Mouse (Mus musculus) lung, embryonic 15.5 days (tissue): Measurements from ENCODE around the gene Rc3h1. TPM values are rescaled to one million over a fixed set of nuclear protein-coding genes. Genes with fewer than 3 reads are reported as not detected.
"Not testable (repeated sequence)": the region's sequence is repeated elsewhere in the genome, so short reads cannot be mapped to it uniquely, and the experiment has no call there.

Experiments
- ATAC-seq: fragments of 200-750 bp; cut with Nextera tagmentation; 2 replicates; pipeline ENCODE4 v1.8.0; 2017; ENCODE audit warnings: moderate number of reproducible peaks, borderline replicate concordance; ENCODE audit not compliant: low FRiP score, low TSS enrichment; ENCODE audit errors: extremely low read depth
- H3K27ac ChIP-seq: fragments of 300-500 bp; sonication (generic); 2 replicates; pipeline ENCODE4 v1.5.1; 2015; ENCODE audit warnings: moderate library complexity, mild to moderate bottlenecking, inconsistent platforms
- H3K27me3 ChIP-seq: fragments of 300-500 bp; sonication (generic); 2 replicates; pipeline ENCODE4 v1.6.1; 2015; ENCODE audit warnings: inconsistent platforms
- H3K36me3 ChIP-seq: fragments of 300-500 bp; sonication (generic); 2 replicates; pipeline ENCODE4 v1.6.1; 2015; ENCODE audit warnings: inconsistent platforms
- H3K4me1 ChIP-seq: fragments of 300-500 bp; sonication (generic); 2 replicates; pipeline ENCODE4 v1.6.1; 2015; ENCODE audit warnings: inconsistent platforms
- H3K4me2 ChIP-seq: fragments of 300-500 bp; sonication (generic); 2 replicates; pipeline ENCODE4 v1.6.1; 2015; ENCODE audit warnings: inconsistent platforms, mild to moderate bottlenecking, moderate library complexity
- H3K4me3 ChIP-seq: fragments of 300-500 bp; sonication (generic); 2 replicates; pipeline ENCODE4 v1.5.1; 2015; ENCODE audit warnings: mild to moderate bottlenecking, inconsistent platforms
- H3K9ac ChIP-seq: fragments of 300-500 bp; sonication (generic); 2 replicates; pipeline ENCODE4 v1.6.1; 2015; ENCODE audit warnings: inconsistent platforms
- H3K9me3 ChIP-seq: fragments of 300-500 bp; sonication (generic); 2 replicates; pipeline ENCODE4 v1.6.1; 2016; ENCODE audit warnings: inconsistent platforms
- WGBS: fragments of 180-500 bp; shearing (Covaris S2); methylation state at CpG from one replicate; pipeline ENCODE4 v1.1.7; 2015; 5-methylcytosine and 5-hydroxymethylcytosine counted together
- polyA plus RNA-seq: library from polyadenylated mRNA; unstranded; fragments of >200 nt; fragmentation: Nextera tagmentation; extraction: Ambion mirVana; gene quantifications from 2 replicates; pipeline ENCODE4 v1.2.1, GENCODE M21; 2015

The Rc3h1 gene
- polyA plus RNA-seq, 1 experiment from 2014 or later: 9.8 TPM

GRCm38 (mm10) chr1:160968643-160969042 lies 62.4 kb downstream of the Rc3h1 start:
- no peak overlapping the region for H3K4me2 ChIP-seq
- peaks cover 48% of the 10 kb centered on the region for H3K36me3 ChIP-seq
- H3K4me3 ChIP-seq: no peak overlapping the region
- H3K27me3 ChIP-seq: no peaks in the 10 kb centered on the region
- no peak for ATAC-seq
- 77% methylated on average over 5 of the region's 5 CpGs for WGBS
- no peak overlapping the region for H3K27ac ChIP-seq
- no peak overlapping the region for H3K9ac ChIP-seq
- H3K4me1 ChIP-seq: no peaks in the 10 kb centered on the region
- no peaks in the 10 kb centered on the region for H3K9me3 ChIP-seq

GRCm38 (mm10) chr1:160978071-160978735 lies 72.0 kb downstream of the Rc3h1 start, which contains the start of gene Serpinc1:
TSS of gene Serpinc1 (plus strand) at chr1:160978585.
- no peak within 1 kb of the TSS for H3K27ac ChIP-seq
- H3K4me2 ChIP-seq: no peak within 1 kb of the TSS
- 0 out of 2 replicates have a peak, but pooled peaks cover 2% of the 10 kb centered on the region for H3K36me3 ChIP-seq
- H3K27me3 ChIP-seq: no peaks in the 10 kb centered on the region
- H3K4me3 ChIP-seq: no peak within 1 kb of the TSS
- no peaks in the 10 kb centered on the region for H3K9me3 ChIP-seq
- 89% methylated on average over 4 of the region's 4 CpGs for WGBS
- no peak for ATAC-seq
- no peak within 1 kb of the TSS for H3K9ac ChIP-seq
- H3K4me1 ChIP-seq: no peaks in the 10 kb centered on the region

GRCm38 (mm10) chr1:160980021-160980420 lies 73.8 kb downstream of the Rc3h1 start:
- no peaks in the 10 kb centered on the region for H3K27me3 ChIP-seq
- WGBS: 58% methylated on average over 5 of the region's 5 CpGs

GRCm38 (mm10) chr1:160980537-160981234 lies 74.5 kb downstream of the Rc3h1 start:
- Histone ChIP-seq H3K4me1 (no peaks in the 10 kb centered on the region), H3K27ac (no peak overlapping the region), H3K4me2 (no peak overlapping the region), H3K36me3 (no peaks in the 10 kb centered on the region), H3K27me3 (no peaks in the 10 kb centered on the region), H3K9me3 (no peaks in the 10 kb centered on the region), H3K4me3 (no peak overlapping the region), H3K9ac (no peak overlapping the region)
- WGBS: 52% methylated on average over 8 of the region's 8 CpGs
- no peak for ATAC-seq

More at GRCm38 (mm10) chr1:160980021-160980420, 73.8 kb downstream of the Rc3h1 start:
- 0 out of 2 replicates have a peak, but pooled peaks cover under 1% of the 10 kb centered on the region for H3K36me3 ChIP-seq
- no peak overlapping the region for H3K27ac ChIP-seq
- no peak for ATAC-seq
- no peak overlapping the region for H3K4me3 ChIP-seq
- no peak overlapping the region for H3K9ac ChIP-seq
- no peaks in the 10 kb centered on the region for H3K9me3 ChIP-seq
- H3K4me2 ChIP-seq: no peak overlapping the region
- H3K4me1 ChIP-seq: no peaks in the 10 kb centered on the region

GRCm38 (mm10) chr1:160981337-160981736 lies 75.1 kb downstream of the Rc3h1 start:
- Histone ChIP-seq H3K9me3 (no peaks in the 10 kb centered on the region), H3K4me1 (no peaks in the 10 kb centered on the region), H3K9ac (no peak overlapping the region), H3K4me3 (no peak overlapping the region), H3K36me3 (no peaks in the 10 kb centered on the region), H3K4me2 (no peak overlapping the region), H3K27ac (no peak overlapping the region), H3K27me3 (no peaks in the 10 kb centered on the region)
- ATAC-seq: no peak
- 77% methylated on average over 4 of the region's 4 CpGs for WGBS

GRCm38 (mm10) chr1:160982887-160983286 lies 76.7 kb downstream of the Rc3h1 start:
- 50% methylated on average over 3 of the region's 3 CpGs for WGBS
- H3K4me1 ChIP-seq: no peaks in the 10 kb centered on the region
- no peak overlapping the region for H3K9ac ChIP-seq
- H3K9me3 ChIP-seq: no peaks in the 10 kb centered on the region
- H3K4me2 ChIP-seq: no peak overlapping the region
- H3K27ac ChIP-seq: no peak overlapping the region
- no peak for ATAC-seq
- no peak overlapping the region for H3K4me3 ChIP-seq
- no peaks in the 10 kb centered on the region for H3K36me3 ChIP-seq
- no peaks in the 10 kb centered on the region for H3K27me3 ChIP-seq

GRCm38 (mm10) chr1:160984731-160985130 lies 78.5 kb downstream of the Rc3h1 start:
- H3K4me1 ChIP-seq, ATAC-seq, H3K4me2 ChIP-seq, H3K36me3 ChIP-seq, H3K27me3 ChIP-seq, H3K27ac ChIP-seq, H3K9ac ChIP-seq, H3K4me3 ChIP-seq, H3K9me3 ChIP-seq: not testable (repeated sequence)
- WGBS: 67% methylated on average over 1 of the region's 1 CpGs

- Histone ChIP-seq H3K4me2 (no peak overlapping the region), H3K4me1 (no peaks in the 10 kb centered on the region), H3K27me3 (no peaks in the 10 kb centered on the region), H3K27ac (no peak overlapping the region), H3K9me3 (no peaks in the 10 kb centered on the region), H3K36me3 (no peaks in the 10 kb centered on the region), H3K9ac (no peak overlapping the region), H3K4me3 (no peak overlapping the region)
- WGBS: 81% methylated on average over 6 of the region's 6 CpGs
- no peak for ATAC-seq
Observed at GRCm38 (mm10) chr1:160985477-160985876, 79.3 kb downstream of the Rc3h1 start.

GRCm38 (mm10) chr1:160986881-160987635 lies 80.8 kb downstream of the Rc3h1 start:
- H3K27me3 ChIP-seq: no peaks in the 10 kb centered on the region
- no peaks in the 10 kb centered on the region for H3K9me3 ChIP-seq
- H3K36me3 ChIP-seq: no peaks in the 10 kb centered on the region
- WGBS: 70% methylated on average over 17 of the region's 17 CpGs
- no peaks in the 10 kb centered on the region for H3K4me1 ChIP-seq
- H3K9ac ChIP-seq: no peak overlapping the region
- H3K4me3 ChIP-seq: no peak overlapping the region
- no peak overlapping the region for H3K4me2 ChIP-seq
- no peak overlapping the region for H3K27ac ChIP-seq
- no peak for ATAC-seq

GRCm38 (mm10) chr1:160989395-160989794 lies 83.2 kb downstream of the Rc3h1 start:
- no peak overlapping the region for H3K4me3 ChIP-seq
- no peaks in the 10 kb centered on the region for H3K9me3 ChIP-seq
- H3K27me3 ChIP-seq: no peaks in the 10 kb centered on the region
- WGBS: 86% methylated on average over 15 of the region's 15 CpGs
- no peak overlapping the region for H3K27ac ChIP-seq
- H3K4me2 ChIP-seq: no peak overlapping the region
- ATAC-seq: no peak
- no peaks in the 10 kb centered on the region for H3K36me3 ChIP-seq
- H3K9ac ChIP-seq: no peak overlapping the region
- no peaks in the 10 kb centered on the region for H3K4me1 ChIP-seq

- WGBS: 80% methylated on average over 6 of the region's 6 CpGs
- no peaks in the 10 kb centered on the region for H3K27me3 ChIP-seq
- H3K9ac ChIP-seq: no peak overlapping the region
- H3K27ac ChIP-seq: no peak overlapping the region
- H3K4me2 ChIP-seq: no peak overlapping the region
- ATAC-seq: no peak
- no peaks in the 10 kb centered on the region for H3K9me3 ChIP-seq
- H3K4me1 ChIP-seq: no peaks in the 10 kb centered on the region
- H3K36me3 ChIP-seq: no peaks in the 10 kb centered on the region
- H3K4me3 ChIP-seq: no peak overlapping the region
Observed at GRCm38 (mm10) chr1:160993851-160994250, 87.6 kb downstream of the Rc3h1 start.

- Histone ChIP-seq H3K4me1 (no peaks in the 10 kb centered on the region; the same call in 1 of the 2 replicates), H3K27ac (no peak overlapping the region), H3K9me3 (no peaks in the 10 kb centered on the region), H3K27me3 (no peaks in the 10 kb centered on the region), H3K4me3 (no peak overlapping the region), H3K36me3 (peaks cover 5% of the 10 kb centered on the region; the same call in 1 of the 2 replicates), H3K9ac (no peak overlapping the region), H3K4me2 (no peak overlapping the region)
- ATAC-seq: no peak
- 61% methylated on average over 4 of the region's 4 CpGs for WGBS
Observed at GRCm38 (mm10) chr1:161004942-161005341, 98.7 kb downstream of the Rc3h1 start.
